Mouse (Mus musculus) forebrain, postnatal 0 days (tissue): ENCODE results near the gene Cacnb2. TPM values are rescaled to one million over a fixed set of nuclear protein-coding genes. Genes with fewer than 3 reads are reported as not detected.
A peak's percentile ranks its signal among the peaks of the same experiment; 100 is the strongest.

Source experiments
- ATAC-seq: fragments of 200-750 bp; cut with Nextera tagmentation; 2 replicates; pipeline ENCODE4 v1.8.0; 2017; ENCODE audit warnings: mild to moderate bottlenecking, moderate library complexity
- DNase-seq: peaks from one replicate; pipeline ENCODE4 v3.0.0-alpha.2; 2015
- H3K27ac ChIP-seq: fragments of 300-500 bp; sonication (generic); 2 replicates; pipeline ENCODE4 v1.5.1; 2014; ENCODE audit warnings: low read depth, mild to moderate bottlenecking, antibody characterized with exemption, low read length, moderate library complexity, mixed read lengths
- H3K27me3 ChIP-seq: fragments of 300-500 bp; sonication (generic); 2 replicates; pipeline ENCODE4 v1.6.1; 2014; ENCODE audit warnings: mild to moderate bottlenecking, low read length, mixed read lengths; ENCODE audit not compliant: insufficient read depth
- H3K36me3 ChIP-seq: fragments of 300-500 bp; sonication (generic); 2 replicates; pipeline ENCODE4 v1.6.1; 2014; ENCODE audit warnings: mild to moderate bottlenecking, moderate library complexity; ENCODE audit not compliant: insufficient read depth
- H3K4me1 ChIP-seq: fragments of 300-500 bp; sonication (generic); 2 replicates; pipeline ENCODE4 v1.6.1; 2014; ENCODE audit warnings: antibody characterized with exemption; ENCODE audit not compliant: insufficient read depth
- H3K4me2 ChIP-seq: fragments of 300-500 bp; sonication (generic); 2 replicates; pipeline ENCODE4 v1.6.1; 2014; ENCODE audit warnings: low read depth, mild to moderate bottlenecking, moderate library complexity
- H3K4me3 ChIP-seq: fragments of 300-500 bp; sonication (generic); 2 replicates; pipeline ENCODE4 v1.5.1; 2014; ENCODE audit warnings: low read depth, low read length, mixed read lengths
- H3K9ac ChIP-seq: fragments of 300-500 bp; sonication (generic); 2 replicates; pipeline ENCODE4 v1.6.1; 2014; ENCODE audit warnings: mild to moderate bottlenecking
- H3K9me3 ChIP-seq: fragments of 300-500 bp; sonication (generic); 2 replicates; pipeline ENCODE4 v1.6.1; 2016; ENCODE audit warnings: low read length
- CTCF ChIP-seq: sonication (generic); IDR thresholded peaks from 2 replicates; pipeline ENCODE4 v1.5.1; 2016; ENCODE audit warnings: antibody characterized with exemption, control low read depth, low read depth
- WGBS: fragments of 180-500 bp; shearing (Covaris S2); extraction: QIAGEN DNeasy Blood & Tissue Kit; methylation state at CpG from one replicate; pipeline ENCODE4 v1.1.7; 2014; 5-methylcytosine and 5-hydroxymethylcytosine counted together
- polyA plus RNA-seq: library from polyadenylated mRNA; unstranded; fragments of >200 nt; fragmentation: Nextera tagmentation; extraction: Ambion mirVana; gene quantifications from 2 replicates; pipeline ENCODE4 v1.2.1, GENCODE M21; 2015
- total RNA-seq: library from RNA; depleted of rRNA; stranded (reverse); fragments of >200 nt; gene quantifications from 2 replicates; pipeline ENCODE4 v1.2.3, GENCODE M21; 2014

The Cacnb2 gene
- total and polyA plus RNA-seq, 2 experiments from 2014 or later, result 4.8 to 20.4 TPM

- no peak overlapping the region for H3K4me2 ChIP-seq
- H3K9me3 ChIP-seq, result no peaks in the 10 kb centered on the region
- H3K9ac ChIP-seq, result no peak overlapping the region
- no peaks in the 10 kb centered on the region for H3K4me1 ChIP-seq
- no peak for TF ChIP-seq CTCF
- no peak overlapping the region for H3K27ac ChIP-seq
- H3K27me3 ChIP-seq, result no peaks in the 10 kb centered on the region
- no peaks in the 10 kb centered on the region for H3K36me3 ChIP-seq
- H3K4me3 ChIP-seq, result no peak overlapping the region
- DNase-seq (no peak), ATAC-seq (no peak)
- WGBS, result 85% methylated on average over 4 of the region's 4 CpGs
These were observed 167.7 kb downstream of the Cacnb2 start for GRCm38 (mm10) chr2:14770635-14771034.

GRCm38 (mm10) chr2:14774375-14774774 is 171.5 kb downstream of the Cacnb2 start:
- WGBS, result 76% methylated on average over 1 of the region's 1 CpGs
- Histone ChIP-seq H3K9ac (no peak overlapping the region), H3K27ac (no peak overlapping the region; the same call in 1 of the 2 replicates), H3K4me3 (no peak overlapping the region), H3K9me3 (no peaks in the 10 kb centered on the region), H3K27me3 (no peaks in the 10 kb centered on the region), H3K4me1 (no peaks in the 10 kb centered on the region), H3K4me2 (no peak overlapping the region), H3K36me3 (no peaks in the 10 kb centered on the region)
- DNase-seq, result peak; percentile 5
- no peak for TF ChIP-seq CTCF
- ATAC-seq, result 0 out of 2 replicates have a peak, but pooled peaks have one; percentile 38

GRCm38 (mm10) chr2:14774857-14775495 is 172.1 kb downstream of the Cacnb2 start:
- TF ChIP-seq CTCF, result no peak
- ATAC-seq, result peak; percentile 74
- H3K9me3 ChIP-seq, result no peaks in the 10 kb centered on the region
- 58% methylated on average over 3 of the region's 3 CpGs for WGBS
- no peaks in the 10 kb centered on the region for H3K27me3 ChIP-seq
- peak; percentile 56 for DNase-seq
- no peak overlapping the region for H3K9ac ChIP-seq
- no peak overlapping the region for H3K27ac ChIP-seq
- H3K4me2 ChIP-seq, result no peak overlapping the region
- no peaks in the 10 kb centered on the region for H3K4me1 ChIP-seq
- H3K4me3 ChIP-seq, result no peak overlapping the region
- H3K36me3 ChIP-seq, result no peaks in the 10 kb centered on the region

- WGBS, result 89% methylated on average over 2 of the region's 2 CpGs
- Histone ChIP-seq H3K4me3 (no peak overlapping the region), H3K36me3 (no peaks in the 10 kb centered on the region)
These were observed 185.1 kb downstream of the Cacnb2 start for GRCm38 (mm10) chr2:14787983-14788382.

GRCm38 (mm10) chr2:14801446-14802046 is 198.7 kb downstream of the Cacnb2 start:
- WGBS, result 89% methylated on average over 4 of the region's 4 CpGs
- Histone ChIP-seq H3K4me3 (no peak overlapping the region), H3K36me3 (no peaks in the 10 kb centered on the region), H3K27ac (no peak overlapping the region), H3K9me3 (no peaks in the 10 kb centered on the region), H3K27me3 (no peaks in the 10 kb centered on the region), H3K4me1 (no peaks in the 10 kb centered on the region), H3K4me2 (no peak overlapping the region), H3K9ac (no peak overlapping the region)
- TF ChIP-seq CTCF, result no peak
- DNase-seq, result no peak
- ATAC-seq, result no peak

More at GRCm38 (mm10) chr2:14787983-14788382, 185.1 kb downstream of the Cacnb2 start:
- DNase-seq (no peak), ATAC-seq (no peak)
- H3K27ac ChIP-seq, result no peak overlapping the region
- no peaks in the 10 kb centered on the region for H3K27me3 ChIP-seq
- no peaks in the 10 kb centered on the region for H3K4me1 ChIP-seq
- H3K9ac ChIP-seq, result no peak overlapping the region
- H3K9me3 ChIP-seq, result no peaks in the 10 kb centered on the region
- H3K4me2 ChIP-seq, result no peak overlapping the region
- no peak for TF ChIP-seq CTCF

GRCm38 (mm10) chr2:14807650-14808347 is 204.9 kb downstream of the Cacnb2 start:
- DNase-seq, result no peak
- H3K4me3 ChIP-seq, result no peak overlapping the region
- H3K27ac ChIP-seq, result no peak overlapping the region
- no peak overlapping the region for H3K4me2 ChIP-seq
- WGBS, result 34% methylated on average over 6 of the region's 6 CpGs
- H3K36me3 ChIP-seq, result no peaks in the 10 kb centered on the region
- TF ChIP-seq CTCF, result no peak
- no peaks in the 10 kb centered on the region for H3K9me3 ChIP-seq
- no peaks in the 10 kb centered on the region for H3K4me1 ChIP-seq
- H3K9ac ChIP-seq, result no peak overlapping the region
- H3K27me3 ChIP-seq, result no peaks in the 10 kb centered on the region
- ATAC-seq, result peak; percentile 66

- Histone ChIP-seq H3K4me3 (no peak overlapping the region), H3K9ac (no peak overlapping the region)
These were observed 212.1 kb downstream of the Cacnb2 start for GRCm38 (mm10) chr2:14814977-14815376.

More at GRCm38 (mm10) chr2:14814977-14815376, 212.1 kb downstream of the Cacnb2 start:
- Histone ChIP-seq H3K4me1 (no peaks in the 10 kb centered on the region), H3K9me3 (no peaks in the 10 kb centered on the region), H3K4me2 (no peak overlapping the region), H3K27me3 (no peaks in the 10 kb centered on the region), H3K27ac (no peak overlapping the region), H3K36me3 (no peaks in the 10 kb centered on the region)
- ATAC-seq (no peak), DNase-seq (no peak)
- no peak for TF ChIP-seq CTCF
